Mouse (Mus musculus) myocyte (in vitro differentiated cells): ENCODE data around the gene Gm3164. TPM values are rescaled to one million over a fixed set of nuclear protein-coding genes. Genes with fewer than 3 reads are reported as not detected.
"Not testable (repeated sequence)": the region's sequence is repeated elsewhere in the genome, so short reads cannot be mapped to it uniquely, and the experiment has no call there.

ENCODE experiments used
- H3K27me3 ChIP-seq: one replicate; pipeline ENCODE4 v1.6.1; 2011; ENCODE audit not compliant: control insufficient read depth, insufficient read depth, insufficient read length
- H3K36me3 ChIP-seq: one replicate; pipeline ENCODE4 v1.6.1; 2011; ENCODE audit not compliant: control insufficient read depth, insufficient read depth
- H3K4me2 ChIP-seq: one replicate; pipeline ENCODE4 v1.6.1; 2011; ENCODE audit warnings: low read depth, control low read depth
- H3K4me3 ChIP-seq: one replicate; pipeline ENCODE4 v1.5.1; 2011; ENCODE audit warnings: mild to moderate bottlenecking, control low read depth, moderate library complexity
- H3K79me2 ChIP-seq: one replicate; pipeline ENCODE4 v1.6.1; 2011; ENCODE audit not compliant: control insufficient read depth, insufficient read depth
- H3ac ChIP-seq: one replicate; pipeline ENCODE4 v1.6.1; 2011; ENCODE audit not compliant: control insufficient read depth, insufficient read length
- polyA plus RNA-seq: library from polyadenylated mRNA; unstranded; fragments of >200 nt; fragmentation: generic; extraction: Trizol; gene quantifications from one replicate; pipeline ENCODE4 v1.2.1, GENCODE M21; 2012; ENCODE audit warnings: missing spikeins

Gene Gm3164
- not detected for polyA plus RNA-seq

DNA sequence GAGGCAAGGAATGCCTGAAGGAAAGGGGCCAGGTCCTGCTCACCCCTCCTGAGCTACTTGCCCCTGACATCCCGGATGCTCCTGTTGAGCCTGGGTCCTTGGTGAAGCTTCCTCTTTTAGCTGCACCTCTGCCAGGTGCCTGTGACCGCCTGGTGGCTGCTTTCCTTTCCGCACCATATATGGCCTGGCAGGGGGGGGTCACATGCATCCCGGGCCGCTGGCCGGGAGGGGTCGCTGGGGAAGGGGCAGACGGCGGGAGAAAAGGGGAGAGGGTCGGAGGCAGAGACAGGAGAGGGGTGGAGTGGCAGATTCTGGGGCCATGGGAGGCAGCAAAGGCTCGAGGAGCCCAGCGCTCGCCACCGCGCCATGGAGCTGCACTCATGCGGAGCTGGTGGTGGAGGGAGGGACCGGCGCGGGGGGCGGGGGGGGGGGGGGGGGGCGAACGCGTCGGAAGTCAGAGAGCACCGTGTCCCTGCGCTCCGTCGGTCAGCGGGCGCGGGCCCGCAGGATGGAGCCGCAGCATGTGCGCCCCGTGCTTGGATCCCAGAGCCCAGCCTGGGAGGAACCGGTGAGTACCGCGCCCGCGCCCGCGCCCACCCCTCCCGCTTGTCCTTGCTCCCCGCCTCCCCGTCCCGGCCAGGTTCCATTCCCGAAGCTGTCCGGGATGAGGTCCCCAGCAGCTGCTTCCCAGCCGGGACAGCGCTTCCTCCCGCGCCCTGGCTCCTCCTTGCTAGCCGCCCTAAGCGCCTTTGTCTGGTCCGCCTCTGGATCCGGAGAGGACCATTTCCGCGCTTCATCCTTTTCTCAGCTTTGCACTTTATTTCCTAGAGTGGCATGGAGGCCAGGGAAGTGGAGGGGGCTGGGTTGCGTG, at the start of gene Gm3164:
Gene Gm3164 (plus strand): TSS at position 484 of the 871 bp plus-strand sequence.
- H3ac ChIP-seq, H3K4me3 ChIP-seq, H3K4me2 ChIP-seq, H3K27me3 ChIP-seq, H3K36me3 ChIP-seq, H3K79me2 ChIP-seq: not testable (repeated sequence)

DNA sequence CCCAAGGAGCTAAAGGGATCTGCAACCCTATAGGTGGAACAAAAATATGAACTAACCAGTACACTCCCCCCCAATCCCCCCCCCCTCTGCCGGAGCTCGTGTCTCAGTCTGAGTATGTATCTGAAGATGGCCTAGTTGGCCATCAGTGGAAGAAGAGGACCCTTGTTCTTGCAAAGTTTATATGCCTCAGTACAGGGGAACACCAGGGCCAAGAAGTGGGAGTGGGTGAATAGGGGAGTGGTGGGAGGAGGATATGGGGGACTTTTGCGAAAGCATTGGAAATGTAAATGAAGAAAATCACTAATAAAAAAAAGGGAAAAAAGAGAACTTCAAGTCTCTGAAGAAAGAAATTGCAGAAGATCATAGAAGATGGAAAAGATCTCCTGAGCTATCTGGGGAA, 46.3 kb upstream of the Gm3164 start:
- not testable (repeated sequence) for H3K27me3 ChIP-seq, H3K4me2 ChIP-seq, H3K4me3 ChIP-seq, H3K36me3 ChIP-seq, H3K79me2 ChIP-seq, H3ac ChIP-seq

DNA sequence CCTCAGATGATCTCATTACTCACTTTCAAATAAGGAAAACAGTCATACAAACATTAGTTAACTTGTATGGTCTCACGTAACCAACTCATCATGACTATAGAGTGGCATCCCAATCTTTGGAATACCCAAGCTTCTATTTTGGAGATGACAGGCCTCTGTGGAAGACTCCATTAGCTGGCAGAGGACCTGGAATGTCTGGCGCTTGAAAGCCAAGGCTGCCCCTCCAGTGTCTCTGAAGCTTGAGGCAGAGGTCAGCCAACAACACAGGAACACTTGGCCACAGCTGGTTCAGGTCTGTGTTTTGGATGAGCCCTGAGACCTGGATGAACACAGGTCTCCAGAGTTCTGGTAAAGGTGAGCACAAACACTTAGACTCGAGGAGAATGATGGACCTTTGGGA, 45.6 kb upstream of the Gm3164 start:
- not testable (repeated sequence) for H3K27me3 ChIP-seq, H3ac ChIP-seq, H3K79me2 ChIP-seq, H3K4me3 ChIP-seq, H3K4me2 ChIP-seq, H3K36me3 ChIP-seq

DNA sequence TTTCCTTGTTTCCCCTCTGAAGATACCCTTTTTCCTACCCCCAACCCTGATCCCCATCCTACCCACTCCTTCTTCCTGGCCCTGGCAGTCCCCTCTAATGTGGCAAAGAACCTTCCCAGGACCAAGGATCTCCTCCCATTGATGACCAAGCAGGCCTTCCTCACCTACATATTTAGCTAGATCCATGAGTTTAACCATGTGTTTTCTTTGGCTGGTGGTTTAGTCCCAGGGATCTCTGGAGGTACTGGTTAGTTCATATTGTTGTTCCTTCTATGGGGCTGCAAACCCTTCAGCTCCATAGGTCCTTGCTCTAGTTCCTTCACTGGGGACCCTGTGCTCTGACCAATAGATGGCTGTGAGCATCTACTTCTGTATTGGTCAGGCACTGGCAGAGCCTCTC, 37.4 kb upstream of the Gm3164 start:
- H3K79me2 ChIP-seq, H3K27me3 ChIP-seq, H3ac ChIP-seq, H3K4me2 ChIP-seq, H3K36me3 ChIP-seq, H3K4me3 ChIP-seq: not testable (repeated sequence)

DNA sequence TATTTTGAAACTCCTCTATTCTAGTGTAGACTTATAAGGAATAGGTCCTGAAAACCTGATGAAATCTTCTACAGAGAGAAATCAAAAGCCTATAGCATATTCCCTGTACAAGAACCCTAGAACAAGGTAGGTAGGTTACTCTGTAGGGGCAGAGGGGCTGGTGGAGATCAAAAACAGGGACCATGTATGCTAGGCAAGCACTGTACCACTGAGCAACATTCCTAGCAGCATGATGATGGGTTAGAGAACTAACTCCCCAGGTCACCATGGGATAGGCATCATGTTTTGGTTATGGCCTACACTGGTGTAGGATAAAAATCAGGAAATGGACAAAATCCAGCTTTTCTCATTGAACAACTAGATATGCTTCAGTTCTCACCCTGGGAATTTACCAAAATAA, 29.6 kb upstream of the Gm3164 start:
- not testable (repeated sequence) for H3K27me3 ChIP-seq, H3K79me2 ChIP-seq, H3K4me2 ChIP-seq, H3K36me3 ChIP-seq, H3ac ChIP-seq, H3K4me3 ChIP-seq

DNA sequence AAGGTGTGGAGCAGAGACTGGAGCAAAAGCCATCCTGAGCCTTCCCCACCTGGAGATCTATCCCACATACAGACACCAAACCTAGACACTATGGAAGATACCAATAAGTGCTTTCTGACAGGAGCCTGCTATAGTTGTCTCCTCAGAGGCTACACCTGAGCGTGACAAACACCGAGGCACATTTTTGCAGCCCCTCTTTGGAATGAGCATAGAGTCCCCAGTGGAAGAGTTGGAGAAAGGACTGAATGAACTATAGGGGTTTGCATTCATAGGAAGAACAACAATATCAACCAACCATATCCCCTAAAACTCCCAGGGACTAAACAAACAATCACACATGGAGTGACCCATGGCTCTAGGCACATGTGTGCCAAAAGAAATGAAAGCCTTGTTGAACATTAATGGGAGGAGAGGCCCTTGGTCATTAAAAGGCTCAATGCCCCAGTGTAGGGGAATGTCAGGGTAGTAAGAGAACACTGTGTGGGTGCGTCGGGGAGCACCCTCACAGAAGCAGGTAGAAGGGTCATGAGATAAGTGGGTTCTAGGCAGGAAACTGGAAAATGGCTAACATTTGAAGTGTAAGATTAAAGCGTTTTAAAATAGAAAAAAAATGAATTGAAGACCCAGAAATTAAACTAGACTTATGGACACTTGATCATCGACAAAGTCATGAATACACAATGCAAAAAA, 22.3 kb upstream of the Gm3164 start:
- H3ac ChIP-seq, H3K4me3 ChIP-seq, H3K36me3 ChIP-seq, H3K27me3 ChIP-seq, H3K4me2 ChIP-seq, H3K79me2 ChIP-seq: not testable (repeated sequence)

DNA sequence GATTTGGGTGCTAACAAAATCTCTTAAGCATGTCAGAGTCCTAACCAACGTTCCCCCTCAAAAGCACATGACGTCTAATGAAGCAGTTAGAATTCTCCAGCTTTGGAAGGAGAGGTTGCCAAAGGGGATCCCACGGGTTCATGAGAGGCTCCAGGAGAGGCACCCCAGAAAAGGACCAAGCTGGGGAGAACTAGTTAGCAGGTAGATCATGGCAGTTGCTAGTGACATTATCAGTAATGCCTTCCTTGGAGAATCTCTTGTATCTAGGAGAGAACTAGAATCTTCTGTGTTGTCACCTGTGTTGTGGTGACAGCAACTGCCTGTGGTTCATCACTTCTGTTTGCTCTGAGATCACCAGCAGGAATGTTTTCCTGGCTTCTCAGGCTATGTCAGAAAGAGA, 18.0 kb upstream of the Gm3164 start, which contains the start of gene Gm3159:
Gene Gm3159 (plus strand): TSS at position 301 of the 400 bp plus-strand sequence.
- H3K4me2 ChIP-seq, H3K4me3 ChIP-seq, H3K79me2 ChIP-seq, H3K27me3 ChIP-seq, H3ac ChIP-seq, H3K36me3 ChIP-seq: not testable (repeated sequence)

DNA sequence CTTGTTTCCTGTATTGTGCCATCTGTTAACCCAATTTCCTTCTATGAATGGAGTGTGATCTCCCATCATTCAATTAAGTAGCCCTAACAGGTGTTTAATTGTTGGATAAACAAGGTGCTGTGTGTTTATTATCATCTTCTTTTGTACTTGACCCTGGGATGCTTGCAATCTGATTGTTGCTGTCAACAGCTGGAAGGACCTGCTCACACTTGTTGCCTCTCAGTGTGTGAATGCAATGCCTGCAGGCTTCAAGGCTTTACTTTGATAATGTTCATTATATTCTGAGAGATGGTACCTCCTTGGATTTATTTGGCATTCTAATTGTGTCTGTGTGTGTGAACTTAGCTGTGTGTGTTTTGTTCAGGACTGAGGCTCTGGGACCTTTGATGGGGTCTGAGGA, 16.6 kb upstream of the Gm3164 start:
- not testable (repeated sequence) for H3K36me3 ChIP-seq, H3K27me3 ChIP-seq, H3K79me2 ChIP-seq, H3K4me3 ChIP-seq, H3K4me2 ChIP-seq, H3ac ChIP-seq

DNA sequence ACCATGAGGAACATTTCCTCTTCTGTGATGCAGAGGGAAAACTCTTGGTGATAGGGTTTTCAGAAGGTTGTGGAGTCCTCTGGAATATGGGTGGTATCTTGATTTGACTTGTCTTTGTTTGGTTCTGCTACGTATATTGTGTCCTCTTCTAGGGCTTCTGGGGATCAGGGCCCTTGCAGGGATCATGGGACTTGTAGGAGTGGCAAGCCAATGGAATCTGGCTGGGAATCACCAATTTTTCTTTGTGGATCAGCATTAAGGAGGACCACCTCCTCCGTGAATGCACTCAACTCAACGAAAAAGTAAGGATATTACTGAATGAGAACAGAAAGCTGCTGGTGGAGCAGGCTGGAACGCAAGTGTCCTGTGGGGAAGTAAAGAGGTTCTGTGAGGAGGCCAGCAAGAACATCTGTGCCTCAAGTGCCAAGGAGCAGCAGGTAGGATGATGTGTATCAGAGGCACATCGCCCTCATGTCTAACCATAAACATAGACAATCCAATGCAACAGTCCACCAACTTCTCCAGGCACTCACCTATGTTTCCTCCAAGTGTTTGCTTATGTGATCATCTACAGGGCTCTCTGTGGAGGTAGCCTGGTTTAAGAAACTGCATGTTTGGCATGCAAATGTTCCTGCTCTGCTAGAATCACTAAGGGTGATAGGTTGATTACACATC, 15.0 kb upstream of the Gm3164 start:
- not testable (repeated sequence) for H3K4me2 ChIP-seq

DNA sequence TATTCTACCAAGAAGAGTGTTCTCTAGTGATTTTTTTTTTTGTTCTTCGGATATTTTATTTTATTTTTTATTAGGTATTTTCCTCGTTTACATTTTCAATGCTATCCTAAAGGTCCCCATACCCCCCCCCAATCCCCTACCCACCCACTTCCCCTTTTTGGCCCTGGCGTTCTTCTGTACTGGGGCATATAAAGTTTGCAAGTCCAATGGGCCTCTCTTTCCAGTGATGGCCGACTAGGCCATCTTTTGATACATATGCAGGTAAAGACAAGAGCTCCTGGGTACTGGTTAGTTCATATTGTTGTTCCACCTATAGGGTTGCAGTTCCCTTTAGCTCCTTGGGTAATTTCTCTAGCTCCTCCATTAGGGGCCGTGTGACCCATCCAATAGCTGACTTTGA, 14.0 kb upstream of the Gm3164 start:
- H3K79me2 ChIP-seq, result not testable (repeated sequence)

More for the DNA sequence above, 15.0 kb upstream of the Gm3164 start:
- H3K79me2 ChIP-seq, H3K4me3 ChIP-seq, H3K36me3 ChIP-seq, H3K27me3 ChIP-seq, H3ac ChIP-seq: not testable (repeated sequence)

DNA sequence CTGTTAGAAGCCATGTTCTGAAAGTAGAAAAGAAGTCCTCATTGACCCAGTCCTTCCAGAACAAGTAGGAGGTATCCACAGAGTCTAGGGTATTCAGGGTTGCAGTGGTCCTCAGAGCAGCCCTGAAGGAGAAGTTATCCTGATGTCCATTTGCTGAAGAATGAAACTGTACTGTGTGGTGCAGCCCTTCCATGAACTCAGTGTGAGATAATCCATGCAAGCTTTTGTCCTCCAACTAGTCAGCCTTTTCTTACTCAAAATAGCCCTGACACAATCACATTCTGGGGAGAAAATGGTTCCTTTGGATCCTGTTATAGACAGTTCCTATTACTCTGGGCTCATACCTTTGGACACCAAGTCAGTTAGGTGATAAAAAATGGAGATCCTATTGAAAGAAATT, 11.4 kb upstream of the Gm3164 start:
- not testable (repeated sequence) for H3K79me2 ChIP-seq, H3K36me3 ChIP-seq, H3K27me3 ChIP-seq, H3ac ChIP-seq, H3K4me2 ChIP-seq, H3K4me3 ChIP-seq

More for the DNA sequence above, 14.0 kb upstream of the Gm3164 start:
- H3K4me2 ChIP-seq, H3ac ChIP-seq, H3K27me3 ChIP-seq, H3K36me3 ChIP-seq, H3K4me3 ChIP-seq: not testable (repeated sequence)

DNA sequence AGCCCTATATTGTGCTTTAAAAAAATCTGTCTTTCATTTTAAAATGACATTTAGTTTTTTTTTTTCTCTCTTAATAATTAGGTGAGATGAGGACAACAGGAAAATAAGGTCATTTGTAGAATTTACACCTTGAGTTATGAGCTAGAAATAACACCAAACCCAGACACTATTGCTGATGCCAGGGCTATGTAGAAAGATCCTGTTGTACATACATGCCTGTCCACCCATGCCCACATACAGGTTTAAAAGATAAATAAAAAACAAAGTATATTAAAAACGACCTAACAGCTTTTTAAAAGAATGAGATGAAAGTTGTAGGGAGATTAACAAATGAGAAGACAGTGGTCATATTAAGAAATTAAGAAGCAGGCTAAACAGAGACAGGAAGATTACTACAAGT, 5.3 kb upstream of the Gm3164 start:
- H3ac ChIP-seq, H3K4me2 ChIP-seq, H3K79me2 ChIP-seq, H3K4me3 ChIP-seq, H3K36me3 ChIP-seq, H3K27me3 ChIP-seq: not testable (repeated sequence)
